ENCODE assay signal across 8 mouse cellular contexts in the genomic region with DNA sequence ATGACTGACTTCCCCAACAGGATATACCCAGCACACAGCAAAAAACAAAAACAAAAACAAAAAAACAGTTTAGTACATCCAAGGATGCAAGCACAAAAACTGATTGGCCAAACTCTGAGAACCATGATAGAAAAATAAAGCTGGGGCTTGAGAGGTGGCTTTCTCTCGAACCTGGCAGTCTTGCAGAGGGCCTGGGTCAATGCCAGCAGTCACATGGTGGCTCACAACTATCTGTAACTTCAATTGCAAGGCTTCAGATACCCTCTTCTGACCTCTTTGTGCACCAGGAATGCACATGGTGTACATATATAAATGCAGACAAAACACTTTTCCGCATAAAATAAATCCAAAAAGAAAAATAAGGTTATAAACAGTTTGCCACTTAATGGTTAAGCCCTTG. TPM values are rescaled to one million over a fixed set of nuclear protein-coding genes. Genes with fewer than 3 reads are reported as not detected.
DNase-seq lines count a peak whose midpoint lies in the region; ATAC-seq and TF ChIP-seq lines count a peak whose summit lies in the region.

No protein-coding gene starts in this region.

- no peak for ATAC-seq in forebrain, embryonic 13.5 days
- no peak for ATAC-seq in liver, embryonic 13.5 days (ENCODE audit: low read depth)

- H3K4me3 ChIP-seq in kidney, adult 2 months (ENCODE audit: insufficient read depth, low read depth, low read length), result no peak overlapping the region
- H3K4me3 ChIP-seq in MEL (ENCODE audit: control insufficient read depth in 1 of 2, insufficient read depth in 1 of 2, low read depth in 2 of 2, low read length in 2 of 2), result peak overlapping the region; percentile 63 to 74
- H3K4me3 ChIP-seq in forebrain, embryonic 13.5 days, result peak overlapping the region; percentile 85; the same call in 1 of the 2 replicates
- H3K4me3 ChIP-seq in liver, embryonic 13.5 days (replicated peaks), result peak overlapping the region; percentile 79

- no peaks in the 10 kb centered on the region for H3K36me3 ChIP-seq in kidney, adult 2 months (ENCODE audit: control insufficient read depth, insufficient read depth, low read length)
- H3K36me3 ChIP-seq in MEL (ENCODE audit: control insufficient read depth in 1 of 2, insufficient read depth in 2 of 2, low read length in 2 of 2), result peaks cover 2 to 30% of the 10 kb centered on the region in 2 experiments; a peak in 2 of 4 replicates
- no peaks in the 10 kb centered on the region; the same call in 1 of the 2 replicates for H3K36me3 ChIP-seq in forebrain, embryonic 13.5 days (ENCODE audit: poor library complexity, severe bottlenecking)
- peaks cover 5% of the 10 kb centered on the region; the same call in 1 of the 2 replicates for H3K36me3 ChIP-seq in liver, embryonic 13.5 days

- WGBS in kidney, adult 2 months, result 42% methylated on average over 2 of the region's 2 CpGs
- WGBS in forebrain, embryonic 13.5 days, result 70% methylated on average over 2 of the region's 2 CpGs
- 47% methylated on average over 2 of the region's 2 CpGs for WGBS in liver, embryonic 13.5 days (ENCODE audit: insufficient replicate concordance)

- no peak for TF ChIP-seq RAD21 in MEL (IDR thresholded peaks at IDR 0.05; ENCODE audit: low read depth, low read length)

- no peaks in the 10 kb centered on the region for H3K27me3 ChIP-seq in kidney, adult 2 months (replicated peaks; ENCODE audit: control insufficient read depth, insufficient read depth, low read length)
- H3K27me3 ChIP-seq in MEL (ENCODE audit: control insufficient read depth in 1 of 2, insufficient read depth in 2 of 2, low read length in 2 of 2), result no peaks in the 10 kb centered on the region
- no peaks in the 10 kb centered on the region for H3K27me3 ChIP-seq in forebrain, embryonic 13.5 days
- H3K27me3 ChIP-seq in liver, embryonic 13.5 days, result no peaks in the 10 kb centered on the region

- peaks cover 20% of the 10 kb centered on the region for H3K79me2 ChIP-seq in MEL (ENCODE audit: control insufficient read depth, insufficient read depth, low read length, poor library complexity)

- H3K9me3 ChIP-seq in MEL (replicated peaks; ENCODE audit: insufficient read depth, low read length), result no peaks in the 10 kb centered on the region
- H3K9me3 ChIP-seq in forebrain, embryonic 13.5 days (replicated peaks), result no peaks in the 10 kb centered on the region
- no peaks in the 10 kb centered on the region for H3K9me3 ChIP-seq in liver, embryonic 13.5 days (replicated peaks)

- no peak overlapping the region for H3K27ac ChIP-seq in kidney, adult 2 months (ENCODE audit: insufficient read depth, low read depth, low read length)
- peak overlapping the region; percentile 89 for H3K27ac ChIP-seq in MEL (ENCODE audit: control insufficient read depth, low read depth, low read length)
- H3K27ac ChIP-seq in forebrain, embryonic 13.5 days, result no peak overlapping the region
- peak overlapping the region; percentile 35; the same call in 1 of the 2 replicates for H3K27ac ChIP-seq in liver, embryonic 13.5 days

- TF ChIP-seq CTCF in kidney, adult 2 months (conservative IDR thresholded peaks at IDR 0.05; ENCODE audit: insufficient read depth, insufficient read length, low read depth, low read length), result no peak
- TF ChIP-seq CTCF in MEL (IDR thresholded peaks at IDR 0.05 in 2 of 3, conservative IDR thresholded peaks at IDR 0.05 in 1 of 3; ENCODE audit: control insufficient read depth in 1 of 3, insufficient read depth in 1 of 3, low read depth in 2 of 3, low read length in 3 of 3, poor library complexity in 1 of 3, severe bottlenecking in 1 of 3), result no peak

- peak overlapping the region; percentile 83 for H3K9ac ChIP-seq in MEL (ENCODE audit: control insufficient read depth, low read depth, low read length, poor library complexity, severe bottlenecking)
- peak overlapping the region; percentile 92 for H3K9ac ChIP-seq in forebrain, embryonic 13.5 days
- H3K9ac ChIP-seq in liver, embryonic 13.5 days, result peak overlapping the region; percentile 95

- TF ChIP-seq EP300 in MEL (IDR thresholded peaks at IDR 0.05; ENCODE audit: low read depth in 1 of 2, low read length in 2 of 2), result no peak

- DNase-seq in kidney, adult 2 months, result peak; percentile 21
- DNase-seq in kidney, adult 18-20 months, result no peak
- DNase-seq in MEL (ENCODE audit: low read depth, low spot score), result peak; percentile 82
- DNase-seq in liver, embryonic 13.5 days, result no peak
- no peak for DNase-seq in ovary, postnatal 10 days (ENCODE audit: low spot score)
- DNase-seq in frontal cortex, postnatal 10 days (ENCODE audit: low spot score in 2 of 2), result no peak
- DNase-seq in adrenal gland, adult 8-10 months, result no peak

- no peak for TF ChIP-seq POLR2A in kidney, adult 2 months (IDR thresholded peaks at IDR 0.05; ENCODE audit: low read depth, low read length)
- no peak for TF ChIP-seq POLR2A in MEL (IDR thresholded peaks at IDR 0.05; ENCODE audit: control insufficient read depth in 1 of 2, insufficient read depth in 1 of 2, low read depth in 1 of 2, low read length in 2 of 2, poor library complexity in 1 of 2)

- peak overlapping the region; percentile 81 for H3K4me2 ChIP-seq in forebrain, embryonic 13.5 days
- peak overlapping the region; percentile 82 for H3K4me2 ChIP-seq in liver, embryonic 13.5 days

- no peaks in the 10 kb centered on the region; the same call in 1 of the 2 replicates for H3K4me1 ChIP-seq in kidney, adult 2 months (ENCODE audit: control insufficient read depth, insufficient read depth, low read length)
- peaks cover 3 to 19% of the 10 kb centered on the region in 2 experiments for H3K4me1 ChIP-seq in MEL (ENCODE audit: control insufficient read depth in 1 of 2, insufficient read depth in 2 of 2, low read length in 2 of 2)
- H3K4me1 ChIP-seq in forebrain, embryonic 13.5 days, result peaks cover 24% of the 10 kb centered on the region
- peaks cover 69% of the 10 kb centered on the region for H3K4me1 ChIP-seq in liver, embryonic 13.5 days (replicated peaks)

TF ChIP-seq in MEL, 35 proteins besides CTCF, POLR2A, EP300 and RAD21:
- TF ChIP-seq MAFK (IDR thresholded peaks at IDR 0.05; ENCODE audit: borderline replicate concordance, low read depth, low read length) (no peak), MEF2A (IDR thresholded peaks at IDR 0.05; ENCODE audit: extremely low read depth, insufficient replicate concordance, low read depth, low read length, poor library complexity, severe bottlenecking) (no peak), E2F4 (IDR thresholded peaks at IDR 0.05; ENCODE audit: borderline replicate concordance, low read depth, low read length) (no peak)
TF ChIP-seq in MEL: peak in this region for 0.

RNA-seq across cellular contexts. Expression of a gene that starts 1.0 kb away (rescaled TPM):
- polyA plus RNA-seq in kidney, adult 2 months (2012; rRNA removed), result 12.2 and 15.0 TPM in 2 replicates
- 56.7 and 62.6 TPM in 2 replicates for total RNA-seq in MEL (2012; rRNA removed)
- polyA plus RNA-seq in MEL (2012; ENCODE audit: insufficient read depth in 1 of 2, insufficient read length in 2 of 2, low read depth in 1 of 2, low replicate concordance in 2 of 2, missing spikeins in 1 of 2), result 10 to 100 TPM in 1 of 2 experiments, not detected in 1; 76.4 TPM
- 51.5 and 56.1 TPM in 2 replicates for polyA plus RNA-seq in forebrain, embryonic 13.5 days (2015; fragmentation: Nextera tagmentation; extraction: Ambion mirVana)
- polyA plus RNA-seq in liver, embryonic 13.5 days (2015; fragmentation: Nextera tagmentation; extraction: Ambion mirVana), result 53.3 and 62.2 TPM in 2 replicates
- 10 to 100 TPM; 25.6 to 33.0 (median 29.5) TPM for total RNA-seq in adrenal gland, adult 8-10 months (2022)

RNA-seq across cellular contexts. Expression of a gene that starts 11.8 kb away (rescaled TPM):
- 10.7 and 12.8 TPM in 2 replicates for polyA plus RNA-seq in kidney, adult 2 months (2012; rRNA removed)
- total RNA-seq in MEL (2012; rRNA removed), result 9.9 and 12.0 TPM in 2 replicates
- polyA plus RNA-seq in MEL (2012; ENCODE audit: insufficient read depth in 1 of 2, insufficient read length in 2 of 2, low read depth in 1 of 2, low replicate concordance in 2 of 2, missing spikeins in 1 of 2), result 10 to 100 TPM in 1 of 2 experiments, not detected in 1; 29.6 TPM
- 50.0 and 55.3 TPM in 2 replicates for polyA plus RNA-seq in forebrain, embryonic 13.5 days (2015; fragmentation: Nextera tagmentation; extraction: Ambion mirVana)
- polyA plus RNA-seq in liver, embryonic 13.5 days (2015; fragmentation: Nextera tagmentation; extraction: Ambion mirVana), result 16.9 and 17.3 TPM in 2 replicates
- 10 to 100 TPM; 16.3 to 24.8 (median 19.3) TPM for total RNA-seq in adrenal gland, adult 8-10 months (2022)

RNA-seq across cellular contexts. Expression of a gene that starts 30.0 kb away (rescaled TPM):
- 7.2 and 8.9 TPM in 2 replicates for polyA plus RNA-seq in kidney, adult 2 months (2012; rRNA removed)
- total RNA-seq in MEL (2012; rRNA removed), result 0.52 and 0.85 TPM in 2 replicates
- under 1 TPM in 1 of 2 experiments, not detected in 1; 0.40 TPM for polyA plus RNA-seq in MEL (2012; ENCODE audit: insufficient read depth in 1 of 2, insufficient read length in 2 of 2, low read depth in 1 of 2, low replicate concordance in 2 of 2, missing spikeins in 1 of 2)
- polyA plus RNA-seq in forebrain, embryonic 13.5 days (2015; fragmentation: Nextera tagmentation; extraction: Ambion mirVana), result 0.23 and 0.64 TPM in 2 replicates
- 0.44 and 1.2 TPM in 2 replicates for polyA plus RNA-seq in liver, embryonic 13.5 days (2015; fragmentation: Nextera tagmentation; extraction: Ambion mirVana)
- total RNA-seq in adrenal gland, adult 8-10 months (2022), result 1 to 10 TPM; 2.6 to 5.1 (median 3.9) TPM

RNA-seq across cellular contexts. Expression of a gene that starts 56.2 kb away (rescaled TPM):
- 24.4 and 30.2 TPM in 2 replicates for polyA plus RNA-seq in kidney, adult 2 months (2012; rRNA removed)
- 110 and 117 TPM in 2 replicates for total RNA-seq in MEL (2012; rRNA removed)
- 100 to 1,000 TPM in 1 of 2 experiments, not detected in 1; 102 TPM for polyA plus RNA-seq in MEL (2012; ENCODE audit: insufficient read depth in 1 of 2, insufficient read length in 2 of 2, low read depth in 1 of 2, low replicate concordance in 2 of 2, missing spikeins in 1 of 2)
- polyA plus RNA-seq in forebrain, embryonic 13.5 days (2015; fragmentation: Nextera tagmentation; extraction: Ambion mirVana), result 87.8 and 96.4 TPM in 2 replicates
- 43.1 and 45.3 TPM in 2 replicates for polyA plus RNA-seq in liver, embryonic 13.5 days (2015; fragmentation: Nextera tagmentation; extraction: Ambion mirVana)
- total RNA-seq in adrenal gland, adult 8-10 months (2022), result 10 to 100 TPM; 29.4 to 44.1 (median 41.8) TPM

Comparison
In these comparisons a context has a peak if more than half of its experiments do, and no peak if none do; other contexts are left out.
1. DNase-seq: peak in kidney, adult 2 months (single experiment) and MEL (single experiment); none in kidney, adult 18-20 months (single experiment), liver, embryonic 13.5 days (single experiment), ovary, postnatal 10 days (single experiment), frontal cortex, postnatal 10 days (0 of 2) and adrenal gland, adult 8-10 months (single experiment).
2. H3K27ac ChIP-seq: peak in MEL (single experiment) and liver, embryonic 13.5 days (single experiment); none in kidney, adult 2 months (single experiment) and forebrain, embryonic 13.5 days (single experiment).
3. Peak in every context shown above with its lines, with median percentiles within 50 percentile points of each other: H3K9ac ChIP-seq.